Mouse (Mus musculus) spleen, embryonic (tissue): ENCODE data around the gene Xrcc6.

Experiments used
- CTCF ChIA-PET: fragments of 350-600 bp; sonication (Branson Sonifier 250); formaldehyde crosslinking; loops from one replicate; lab custom pipeline; 2022; lab: Charles Lee

Gene Xrcc6

GRCm38 (mm10) chr15:82071816-82072469 lies 84.3 kb downstream of the Xrcc6 start:
- CTCF ChIA-PET = no interaction called here

GRCm38 (mm10) chr15:82073490-82073889 lies 85.9 kb downstream of the Xrcc6 start:
- CTCF ChIA-PET = no interaction called here

DNA sequence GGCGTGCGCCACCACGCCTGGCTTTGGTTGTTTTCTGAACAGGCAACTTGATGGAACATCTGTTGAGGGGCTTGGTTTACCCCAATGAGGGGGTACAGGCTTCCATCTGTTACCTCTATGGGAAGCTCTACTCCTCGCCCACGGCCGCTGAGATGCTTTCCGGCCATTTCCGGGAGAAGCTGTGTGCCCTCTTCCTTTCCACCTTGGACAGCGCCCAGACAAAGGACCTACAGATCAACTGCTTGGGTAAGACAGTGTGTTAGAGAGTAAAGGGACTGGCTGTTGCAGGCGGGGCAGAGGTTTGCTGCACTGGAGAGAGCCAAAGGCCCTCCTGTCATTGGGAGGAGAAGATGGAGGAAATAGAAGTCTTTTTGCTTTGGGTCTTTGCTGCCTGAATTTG lies 92.2 kb downstream of the Xrcc6 start:
- CTCF ChIA-PET = interaction anchor here (0.8 kb wide), 1 partner anchor 109 kb away, joined by 5 read pairs; no protein-coding TSS in a partner anchor

GRCm38 (mm10) chr15:82081161-82081560 lies 93.5 kb downstream of the Xrcc6 start:
- CTCF ChIA-PET = no interaction called here

DNA sequence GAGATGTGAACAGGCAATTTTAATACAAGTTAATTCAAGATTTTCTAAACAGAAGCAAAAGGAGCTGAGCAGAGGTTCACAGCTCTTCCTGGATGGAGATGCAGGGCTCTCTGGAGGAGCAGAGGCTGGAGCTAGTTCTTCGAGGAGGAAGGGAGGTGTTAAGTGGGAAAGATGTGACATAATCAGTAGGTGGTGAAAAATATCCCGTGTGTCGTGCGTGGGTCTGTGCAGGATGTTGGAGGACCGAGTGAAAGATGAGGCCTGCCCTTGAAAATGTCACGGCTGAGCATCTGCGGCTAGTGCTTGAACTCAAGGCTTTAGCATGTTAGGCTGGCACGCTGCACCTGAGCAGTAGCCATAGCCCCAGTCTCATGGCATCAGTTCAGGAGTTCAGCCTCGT lies 98.0 kb downstream of the Xrcc6 start:
- CTCF ChIA-PET = interaction anchor here (0.6 kb wide), 2 partner anchors 114 to 924 kb away, joined by 3 to 4 read pairs; no protein-coding TSS in a partner anchor

- CTCF ChIA-PET = interaction anchor here (0.6 kb wide), 2 partner anchors 115 to 923 kb away, joined by 3 to 4 read pairs; no protein-coding TSS in a partner anchor
These were observed 98.5 kb downstream of the Xrcc6 start for GRCm38 (mm10) chr15:82086131-82086530.

DNA sequence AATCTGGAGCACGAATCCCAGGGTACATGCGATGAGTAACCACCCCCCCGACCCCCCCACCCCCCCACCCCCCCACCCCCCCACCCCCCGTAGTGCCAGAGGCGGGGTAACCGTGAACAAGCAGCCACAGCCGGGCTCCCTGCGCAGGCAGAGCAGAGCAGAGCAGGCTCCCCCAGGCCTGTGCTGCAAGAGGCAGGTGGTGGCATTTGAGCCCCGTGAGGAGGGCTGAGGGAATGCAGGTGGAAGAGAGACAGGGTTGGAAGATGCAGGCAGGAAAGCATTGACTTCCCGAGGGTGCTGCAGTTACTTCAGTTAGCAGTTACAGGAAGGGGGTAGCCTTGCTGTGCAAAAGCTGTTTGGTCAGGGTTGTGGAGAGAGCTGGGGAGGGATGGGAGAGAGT lies 99.6 kb downstream of the Xrcc6 start:
- CTCF ChIA-PET = interaction anchor here (0.6 kb wide), 1 partner anchor 16 kb away, joined by 5 read pairs; no protein-coding TSS in a partner anchor
